Mouse (Mus musculus) gastrocnemius, postnatal 25 days (tissue): ENCODE results near the gene Galk2. TPM values are rescaled to one million over a fixed set of nuclear protein-coding genes. Genes with fewer than 3 reads are reported as not detected.
A peak's percentile ranks its signal among the peaks of the same experiment; 100 is the strongest.

Source experiments
- DNase-seq: peaks from one replicate; pipeline ENCODE4 v3.0.0; 2022
- total RNA-seq, 2 experiments: library from RNA; stranded (reverse); gene quantifications; 1 replicate in 1 of 2; 2 replicates in 1 of 2; pipeline ENCODE4 v1.2.3; 2021

Galk2 gene
- total RNA-seq, 2 experiments from 2014 or later = 4.0 to 5.3 TPM

GRCm38 (mm10) chr2:125943301-125943700 is 84.4 kb downstream of the Galk2 start:
- DNase-seq = no peak

- DNase-seq = no peak
Measured at GRCm38 (mm10) chr2:125948195-125948594, 89.3 kb downstream of the Galk2 start.

- DNase-seq = no peak
Measured at GRCm38 (mm10) chr2:125968811-125969210, 109.9 kb downstream of the Galk2 start.

- DNase-seq = no peak
Measured at GRCm38 (mm10) chr2:125973207-125973606, 114.3 kb downstream of the Galk2 start.

GRCm38 (mm10) chr2:125975206-125975605 is 116.3 kb downstream of the Galk2 start:
- DNase-seq = no peak

GRCm38 (mm10) chr2:125975808-125976345 is 117.0 kb downstream of the Galk2 start:
- peak; percentile 28 for DNase-seq

- no peak for DNase-seq
Measured at GRCm38 (mm10) chr2:126002291-126002690, 143.4 kb downstream of the Galk2 start.

GRCm38 (mm10) chr2:126006088-126006487 is 147.2 kb downstream of the Galk2 start:
- DNase-seq = no peak

- DNase-seq = no peak
Measured at GRCm38 (mm10) chr2:126006742-126007141, 147.8 kb downstream of the Galk2 start.

- DNase-seq = no peak
Measured at GRCm38 (mm10) chr2:126014989-126015710, 156.2 kb downstream of the Galk2 start.

GRCm38 (mm10) chr2:126015763-126016473 is 157.0 kb downstream of the Galk2 start:
- DNase-seq = no peak

GRCm38 (mm10) chr2:126031186-126031900 is 172.4 kb downstream of the Galk2 start:
- no peak for DNase-seq

GRCm38 (mm10) chr2:126033114-126033972 is 174.4 kb downstream of the Galk2 start:
- no peak for DNase-seq

Other genes with a start within 250 kb of the Galk2 start
- 1 to 10 TPM; 1.1 TPM for gene Cep152, start 234.0 kb upstream of the Galk2 start, total RNA-seq
- 10 to 100 TPM; 27.8 to 35.7 TPM for gene Eid1, start 186.0 kb upstream of the Galk2 start, total RNA-seq
- gene Shc4, start 135.0 kb upstream of the Galk2 start, total RNA-seq = 1 to 10 TPM; 1.9 to 2.0 TPM
- gene Secisbp2l, start 76.2 kb upstream of the Galk2 start, total RNA-seq = 10 to 100 TPM; 15.6 to 17.5 TPM
- gene Cops2, start within 50 bp of the Galk2 start, total RNA-seq = 10 to 100 TPM; 91.8 to 92.1 TPM
- gene Fgf7, start 175.5 kb downstream of the Galk2 start, total RNA-seq = 1 to 10 TPM; 2.9 to 3.3 TPM